Mouse (Mus musculus) embryonic facial prominence, embryonic 14.5 days (tissue): ENCODE data around the gene Gm44503. TPM values are rescaled to one million over a fixed set of nuclear protein-coding genes. Genes with fewer than 3 reads are reported as not detected.

Source experiments
- ATAC-seq: fragments of 200-750 bp; cut with Nextera tagmentation; 2 replicates; pipeline ENCODE4 v1.8.0; 2017; ENCODE audit warnings: low read depth, moderate number of reproducible peaks, moderate TSS enrichment
- DNase-seq: peaks from one replicate; pipeline ENCODE4 v3.0.0-alpha.2; 2015; ENCODE audit warnings: low spot score
- H3K27ac ChIP-seq: fragments of 300-500 bp; sonication (generic); replicated peaks from 2 replicates; pipeline ENCODE4 v1.5.1; 2014; ENCODE audit warnings: low read depth, mild to moderate bottlenecking, low read length, moderate library complexity
- H3K27me3 ChIP-seq: fragments of 300-500 bp; sonication (generic); replicated peaks from 2 replicates; pipeline ENCODE4 v1.6.1; 2014; ENCODE audit warnings: low read length; ENCODE audit not compliant: control insufficient read depth, insufficient read depth
- H3K36me3 ChIP-seq: fragments of 300-500 bp; sonication (generic); 2 replicates; pipeline ENCODE4 v1.6.1; 2014; ENCODE audit warnings: low read length, mixed read lengths; ENCODE audit not compliant: control insufficient read depth, insufficient read depth
- H3K4me1 ChIP-seq: fragments of 300-500 bp; sonication (generic); 2 replicates; pipeline ENCODE4 v1.6.1; 2014; ENCODE audit warnings: antibody characterized with exemption, low read length; ENCODE audit not compliant: control insufficient read depth, insufficient read depth
- H3K4me2 ChIP-seq: fragments of 300-500 bp; sonication (generic); 2 replicates; pipeline ENCODE4 v1.6.1; 2014; ENCODE audit warnings: low read depth, mild to moderate bottlenecking, low read length, moderate library complexity, mixed read lengths
- H3K4me3 ChIP-seq: fragments of 300-500 bp; sonication (generic); 2 replicates; pipeline ENCODE4 v1.5.1; 2014; ENCODE audit warnings: low read depth, mild to moderate bottlenecking, low read length
- H3K9ac ChIP-seq: fragments of 300-500 bp; sonication (generic); 2 replicates; pipeline ENCODE4 v1.6.1; 2014; ENCODE audit warnings: low read depth, mild to moderate bottlenecking, low read length, moderate library complexity, mixed read lengths
- H3K9me3 ChIP-seq: fragments of 300-500 bp; sonication (generic); 2 replicates; pipeline ENCODE4 v1.6.1; 2016; ENCODE audit warnings: low read length; ENCODE audit not compliant: control insufficient read depth
- WGBS: fragments of 180-500 bp; shearing (Covaris S2); extraction: QIAGEN DNeasy Blood & Tissue Kit; methylation state at CpG from one replicate; pipeline ENCODE4 v1.1.7; 2014; 5-methylcytosine and 5-hydroxymethylcytosine counted together
- polyA plus RNA-seq: library from polyadenylated mRNA; unstranded; fragments of >200 nt; fragmentation: Nextera tagmentation; extraction: Ambion mirVana; gene quantifications from 2 replicates; pipeline ENCODE4 v1.2.1, GENCODE M21; 2014

Gene Gm44503
- polyA plus RNA-seq, 1 experiment from 2014 or later: not detected

- Histone ChIP-seq H3K9ac (no peak overlapping the region), H3K9me3 (no peaks in the 10 kb centered on the region), H3K4me2 (no peak overlapping the region), H3K4me3 (no peak overlapping the region), H3K27me3 (no peaks in the 10 kb centered on the region), H3K4me1 (no peaks in the 10 kb centered on the region), H3K36me3 (peaks cover 28% of the 10 kb centered on the region), H3K27ac (no peak overlapping the region)
- ATAC-seq: no peak
- no peak for DNase-seq
- WGBS: 88% methylated on average over 13 of the region's 13 CpGs
Measured at GRCm38 (mm10) chr9:73001314-73002011, 42.8 kb downstream of the Gm44503 start.

GRCm38 (mm10) chr9:73002177-73002576 is 43.5 kb downstream of the Gm44503 start:
- Histone ChIP-seq H3K4me1 (no peaks in the 10 kb centered on the region), H3K9ac (no peak overlapping the region), H3K27me3 (no peaks in the 10 kb centered on the region), H3K27ac (no peak overlapping the region), H3K4me2 (no peak overlapping the region), H3K36me3 (peaks cover 29% of the 10 kb centered on the region), H3K4me3 (no peak overlapping the region), H3K9me3 (no peaks in the 10 kb centered on the region)
- no peak for DNase-seq
- 73% methylated on average over 3 of the region's 3 CpGs for WGBS
- no peak for ATAC-seq

- H3K9me3 ChIP-seq: no peaks in the 10 kb centered on the region
- H3K27ac ChIP-seq: no peak overlapping the region
- no peaks in the 10 kb centered on the region for H3K27me3 ChIP-seq
- peaks cover 29% of the 10 kb centered on the region for H3K36me3 ChIP-seq
- no peak overlapping the region for H3K9ac ChIP-seq
- H3K4me1 ChIP-seq: no peaks in the 10 kb centered on the region
- WGBS: 82% methylated on average over 8 of the region's 8 CpGs
- DNase-seq (no peak), ATAC-seq (no peak)
- no peak overlapping the region for H3K4me3 ChIP-seq
- H3K4me2 ChIP-seq: no peak overlapping the region
Measured at GRCm38 (mm10) chr9:73004076-73004475, 45.4 kb downstream of the Gm44503 start.

DNA sequence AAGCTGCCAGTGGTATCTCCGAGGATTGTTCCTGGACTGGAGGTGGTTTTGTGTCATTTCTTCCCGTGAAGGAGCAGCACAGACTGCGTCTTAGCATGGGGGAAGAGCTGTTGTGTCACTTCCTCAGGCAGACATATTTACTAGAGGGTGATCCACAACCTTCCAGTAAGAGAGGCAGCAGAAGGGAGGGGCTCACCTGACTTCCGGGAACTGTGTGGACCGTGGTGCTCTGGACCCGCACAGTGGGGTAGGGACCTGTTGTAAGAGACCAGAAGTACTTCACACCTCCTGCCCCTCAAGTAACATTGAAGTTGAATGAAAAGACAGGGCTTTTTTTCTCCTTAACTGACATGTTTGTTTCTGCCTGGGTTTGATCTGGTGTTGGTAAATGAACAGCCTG is 46.5 kb downstream of the Gm44503 start:
- ATAC-seq (no peak), DNase-seq (no peak)
- H3K27ac ChIP-seq: no peak overlapping the region
- no peaks in the 10 kb centered on the region for H3K4me1 ChIP-seq
- no peak overlapping the region for H3K9ac ChIP-seq
- H3K9me3 ChIP-seq: no peaks in the 10 kb centered on the region
- no peak overlapping the region for H3K4me2 ChIP-seq
- peaks cover 29% of the 10 kb centered on the region for H3K36me3 ChIP-seq
- H3K4me3 ChIP-seq: no peak overlapping the region
- WGBS: 82% methylated on average over 6 of the region's 6 CpGs
- no peaks in the 10 kb centered on the region for H3K27me3 ChIP-seq

DNA sequence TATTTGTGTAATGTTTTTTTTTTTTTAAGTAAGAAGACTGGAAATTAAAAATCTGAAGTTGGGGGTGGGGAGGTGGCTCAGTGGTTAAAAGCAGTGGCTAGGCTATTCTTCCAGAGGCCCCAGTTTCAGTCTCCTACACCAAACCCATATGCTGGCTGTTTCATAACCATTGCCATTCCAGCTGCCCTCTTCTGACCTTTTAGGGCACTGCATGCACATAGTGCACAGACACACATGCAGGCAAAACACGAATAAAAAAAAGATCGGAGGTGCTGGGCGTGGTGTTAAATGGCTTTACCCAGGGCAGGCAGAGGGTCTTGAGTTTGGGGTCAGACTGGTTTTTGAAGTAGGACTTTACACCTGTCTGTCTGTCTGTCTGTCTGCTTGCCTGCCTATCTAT is 47.5 kb downstream of the Gm44503 start:
- peaks cover 36% of the 10 kb centered on the region for H3K36me3 ChIP-seq
- no peaks in the 10 kb centered on the region for H3K4me1 ChIP-seq
- no peak for DNase-seq
- H3K4me2 ChIP-seq: no peak overlapping the region
- no peaks in the 10 kb centered on the region for H3K27me3 ChIP-seq
- no peak overlapping the region for H3K27ac ChIP-seq
- no peak overlapping the region for H3K9ac ChIP-seq
- 95% methylated on average over 3 of the region's 3 CpGs for WGBS
- H3K4me3 ChIP-seq: no peak overlapping the region
- ATAC-seq: no peak
- no peaks in the 10 kb centered on the region for H3K9me3 ChIP-seq

DNA sequence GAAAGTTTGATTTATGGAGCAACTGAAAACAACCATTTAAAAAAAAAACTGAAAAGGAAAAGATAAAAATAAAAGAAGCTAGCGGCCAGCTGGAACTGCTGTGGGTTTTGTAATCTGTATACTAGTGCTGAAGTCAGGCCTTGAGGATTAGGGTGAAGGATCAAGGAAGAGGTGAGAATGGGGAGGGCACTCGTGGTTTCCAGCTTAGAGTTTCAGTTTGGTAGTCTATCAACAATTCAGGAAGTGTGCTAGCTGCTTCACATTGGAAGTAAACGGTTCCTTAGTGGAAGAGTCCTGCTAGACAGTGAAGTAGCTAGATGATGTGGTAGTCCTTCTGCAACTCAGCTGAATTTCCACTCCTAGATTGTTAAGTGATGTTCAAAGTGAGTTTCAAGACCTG is 49.7 kb downstream of the Gm44503 start:
- Histone ChIP-seq H3K9me3 (no peaks in the 10 kb centered on the region), H3K4me2 (no peak overlapping the region), H3K36me3 (peaks cover 44% of the 10 kb centered on the region), H3K4me1 (no peaks in the 10 kb centered on the region), H3K4me3 (no peak overlapping the region), H3K9ac (no peak overlapping the region), H3K27ac (no peak overlapping the region), H3K27me3 (no peaks in the 10 kb centered on the region)
- DNase-seq: no peak
- 73% methylated on average over 3 of the region's 3 CpGs for WGBS
- no peak for ATAC-seq

DNA sequence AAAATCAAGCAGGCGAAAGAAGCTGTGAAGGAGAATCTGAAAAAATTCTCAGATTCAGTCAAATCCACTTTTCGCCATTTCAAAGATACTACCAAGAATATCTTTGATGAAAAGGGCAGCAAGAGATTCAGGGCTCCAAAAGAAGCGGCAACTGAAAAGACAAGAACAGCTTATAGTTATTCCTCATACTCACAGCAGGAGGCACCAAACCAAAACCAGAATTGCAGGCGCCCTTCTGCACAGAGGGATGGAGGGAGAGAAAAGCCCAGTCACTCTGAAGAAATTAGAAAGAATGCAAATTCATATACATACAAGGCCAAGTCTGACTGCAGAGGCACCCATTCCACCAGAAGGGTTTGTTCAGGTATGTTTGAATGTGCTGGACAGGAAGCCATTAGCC is 54.0 kb downstream of the Gm44503 start:
- DNase-seq (no peak), ATAC-seq (no peak)
- Histone ChIP-seq H3K36me3 (peaks cover 66% of the 10 kb centered on the region), H3K27me3 (no peaks in the 10 kb centered on the region), H3K4me3 (no peak overlapping the region), H3K4me1 (no peaks in the 10 kb centered on the region), H3K27ac (no peak overlapping the region), H3K4me2 (no peak overlapping the region), H3K9ac (no peak overlapping the region), H3K9me3 (no peaks in the 10 kb centered on the region)
- 89% methylated on average over 4 of the region's 4 CpGs for WGBS

- H3K36me3 ChIP-seq: peaks cover 80% of the 10 kb centered on the region
- WGBS: 81% methylated on average over 13 of the region's 13 CpGs
Measured at GRCm38 (mm10) chr9:73014724-73015123, 56.1 kb downstream of the Gm44503 start.

DNA sequence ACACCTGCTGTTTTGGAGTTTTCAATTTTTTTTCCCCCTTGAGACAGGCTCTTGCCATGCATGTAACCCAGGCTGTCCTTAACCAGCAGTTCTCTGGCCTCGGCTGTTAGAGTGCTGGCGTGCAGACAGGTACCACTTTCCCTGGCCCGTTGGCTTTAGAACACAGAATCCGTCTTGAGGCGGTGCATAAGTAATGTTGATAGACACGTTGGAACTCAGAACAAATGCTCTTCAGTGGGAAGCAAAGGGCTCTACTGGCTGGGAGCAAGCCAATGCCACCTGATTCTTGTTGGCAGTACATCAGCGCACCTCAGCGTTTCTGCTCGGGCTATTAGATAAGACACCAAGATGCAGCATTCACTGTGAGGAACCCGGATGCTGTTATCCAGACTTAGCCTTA is 61.2 kb downstream of the Gm44503 start:
- Histone ChIP-seq H3K4me3 (no peak overlapping the region), H3K36me3 (peaks cover 69% of the 10 kb centered on the region)
- WGBS: 91% methylated on average over 10 of the region's 10 CpGs

More at GRCm38 (mm10) chr9:73014724-73015123, 56.1 kb downstream of the Gm44503 start:
- no peak overlapping the region for H3K27ac ChIP-seq
- DNase-seq (no peak), ATAC-seq (no peak)
- no peak overlapping the region for H3K4me2 ChIP-seq
- H3K4me3 ChIP-seq: no peak overlapping the region
- no peaks in the 10 kb centered on the region for H3K9me3 ChIP-seq
- no peak overlapping the region for H3K9ac ChIP-seq
- no peaks in the 10 kb centered on the region for H3K4me1 ChIP-seq
- H3K27me3 ChIP-seq: no peaks in the 10 kb centered on the region

More for the DNA sequence above, 61.2 kb downstream of the Gm44503 start:
- DNase-seq (no peak), ATAC-seq (no peak)
- H3K27ac ChIP-seq: no peak overlapping the region
- H3K27me3 ChIP-seq: no peaks in the 10 kb centered on the region
- H3K9ac ChIP-seq: no peak overlapping the region
- no peaks in the 10 kb centered on the region for H3K9me3 ChIP-seq
- H3K4me2 ChIP-seq: no peak overlapping the region
- H3K4me1 ChIP-seq: no peaks in the 10 kb centered on the region
